Mouse (Mus musculus): Measurements from ENCODE around the gene Igf2bp2.

Igf2bp2 gene

DNA sequence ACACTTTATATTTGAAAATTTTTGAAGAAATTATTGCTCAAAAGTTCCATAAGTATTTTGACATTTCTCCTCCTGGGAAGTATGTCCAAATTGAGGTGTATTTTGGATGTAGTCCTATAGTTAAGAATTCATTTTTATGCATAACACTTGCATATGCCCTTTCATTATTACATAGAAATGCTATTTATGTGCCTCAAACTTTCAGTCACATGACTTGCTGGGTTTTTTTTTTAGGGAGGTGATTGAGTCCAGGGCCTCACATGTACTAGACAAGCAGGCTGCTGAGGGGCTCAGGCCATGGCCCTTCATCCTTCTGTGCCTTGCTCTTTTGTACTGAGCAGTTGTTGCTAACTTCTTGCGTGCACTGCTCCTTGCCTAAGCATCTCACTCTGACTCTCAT is 123.1 kb downstream of the Igf2bp2 start:
- DNase-seq (ENCODE audit: low read depth, low spot score) = no peak

DNA sequence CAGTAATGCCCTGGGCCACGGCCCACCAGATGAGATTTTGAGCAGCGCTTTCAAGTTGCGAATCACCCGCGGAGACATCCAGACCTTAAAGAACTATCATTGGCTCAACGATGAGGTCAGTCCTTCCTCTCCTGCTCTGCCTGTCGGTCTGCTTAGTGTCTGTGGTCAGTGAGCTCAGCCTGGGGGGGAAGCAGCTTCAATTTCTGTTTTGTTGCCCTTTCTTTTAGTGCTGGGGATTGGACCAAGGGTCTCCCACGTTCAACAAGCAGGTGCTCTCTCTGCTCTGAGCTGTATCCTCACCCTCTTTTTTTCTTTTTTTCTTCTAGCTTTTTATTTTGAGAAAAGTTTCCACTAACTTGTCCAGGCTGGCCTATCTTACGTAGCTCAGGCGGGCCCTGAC is 124.5 kb downstream of the Igf2bp2 start:
- no peak for DNase-seq (ENCODE audit: low read depth, low spot score)

DNA sequence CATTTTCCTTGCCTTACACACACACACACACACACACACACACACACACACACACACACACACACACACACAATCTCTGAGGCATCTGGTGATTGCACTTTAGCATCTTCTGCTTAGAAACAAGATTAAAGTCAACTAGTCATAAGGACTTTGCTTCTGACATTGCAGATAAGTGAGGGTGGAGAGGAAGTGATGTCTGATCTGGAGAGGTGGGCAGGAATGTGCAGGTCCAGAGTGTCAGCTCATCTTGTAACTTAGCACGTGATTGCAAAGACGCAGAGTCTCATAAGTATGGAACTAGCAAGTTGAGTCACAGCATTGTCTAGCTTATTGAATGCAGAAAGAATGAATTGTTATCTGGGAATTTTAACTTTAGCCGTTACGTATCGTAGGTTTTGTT is 135.6 kb downstream of the Igf2bp2 start:
- DNase-seq (ENCODE audit: low read depth, low spot score) = no peak

DNA sequence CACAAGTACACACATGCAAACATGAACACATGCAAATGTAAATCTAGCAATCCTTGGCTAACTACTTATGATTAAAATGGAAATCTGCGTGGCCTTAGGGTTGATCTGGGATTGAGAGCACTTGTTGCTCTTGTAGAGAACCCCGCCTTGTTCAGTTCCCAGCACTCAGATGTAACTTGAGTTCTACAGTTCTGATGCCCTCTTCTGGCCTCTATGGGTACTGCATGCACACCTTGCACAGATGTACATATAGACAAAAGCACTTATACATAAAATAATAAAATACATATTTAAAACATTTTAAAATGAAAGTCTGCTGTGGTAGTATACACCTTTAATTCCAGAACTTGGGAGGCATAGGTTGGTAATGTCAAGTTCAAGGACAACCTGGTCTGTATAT is 141.0 kb downstream of the Igf2bp2 start:
- peak; percentile 81 for DNase-seq (ENCODE audit: low read depth, low spot score)

DNA sequence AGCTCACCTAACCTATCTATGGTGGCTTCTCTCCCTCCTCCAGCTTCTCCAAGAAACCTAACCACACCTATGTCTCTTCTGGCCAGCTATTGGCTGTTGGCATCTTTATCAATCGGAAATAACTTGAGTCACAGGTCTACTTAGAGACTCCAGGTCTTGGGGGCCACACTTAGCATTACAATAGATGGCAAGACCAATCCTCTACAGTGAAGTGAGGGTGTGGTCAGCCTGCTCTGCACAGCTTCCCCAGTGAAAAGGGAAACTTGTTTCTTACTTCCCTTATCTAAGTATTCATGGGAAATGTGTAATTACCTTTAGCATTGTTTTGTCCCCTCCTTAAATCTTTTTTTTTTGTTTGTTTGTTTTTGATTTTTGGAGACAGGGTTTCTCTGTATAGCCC is 147.5 kb downstream of the Igf2bp2 start:
- DNase-seq (ENCODE audit: low read depth, low spot score) = peak; percentile 89

DNA sequence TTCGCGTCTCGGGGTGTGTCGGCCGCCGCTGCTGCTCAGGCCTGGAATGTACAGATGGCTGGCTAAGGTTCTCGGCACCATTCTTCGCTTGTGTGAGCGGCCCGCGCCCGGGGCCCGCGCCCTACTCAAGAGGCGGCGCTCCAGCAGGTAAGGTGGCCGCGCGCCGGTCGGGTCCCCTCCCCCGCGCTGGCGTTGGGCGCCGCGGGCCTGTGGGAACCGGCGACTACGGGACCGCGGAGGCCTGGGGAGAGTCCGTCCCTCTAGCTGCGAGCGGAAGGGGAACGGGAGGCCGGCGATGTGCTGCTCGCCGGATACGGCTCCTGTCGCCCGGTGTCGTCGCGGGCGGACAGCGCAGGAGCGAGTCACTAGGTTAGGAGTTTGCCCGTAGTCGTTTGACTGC is 153.5 kb downstream of the Igf2bp2 start:
- no peak for DNase-seq (ENCODE audit: low read depth, low spot score)

DNA sequence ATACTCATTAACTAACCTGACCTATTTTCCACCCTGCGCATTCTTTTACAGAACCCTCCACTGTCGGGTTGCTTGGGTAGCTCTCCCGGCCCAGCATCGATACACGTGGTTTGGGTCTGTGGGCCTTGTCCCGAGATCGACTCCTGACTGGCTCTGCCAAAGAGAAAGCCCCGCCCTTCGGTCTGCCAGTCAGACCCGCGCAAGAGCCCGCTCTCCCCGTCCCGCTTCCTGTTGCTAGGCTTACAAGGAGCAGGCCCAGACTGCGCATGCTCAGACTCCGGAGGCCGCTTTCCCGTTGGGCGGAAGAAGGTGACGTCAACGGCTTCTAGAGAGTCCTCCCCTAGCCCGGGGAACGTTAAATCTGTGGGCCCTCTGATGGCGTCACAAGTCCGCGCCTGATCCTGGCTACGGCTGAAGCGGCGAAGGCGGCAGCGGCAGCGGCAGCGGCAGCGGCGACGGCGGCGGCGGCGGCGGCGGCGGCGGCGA is 154.0 kb downstream of the Igf2bp2 start, which contains the start of gene Senp2:
TSS of gene Senp2 (plus strand) at position 386 of the 486 bp plus-strand sequence.
- DNase-seq (ENCODE audit: low read depth, low spot score) = peak; percentile 100

Measured in ES-CJ7 (cell line).